Mouse (Mus musculus) midbrain, postnatal 0 days (tissue): Measurements from ENCODE around the gene Ccr1l1. TPM values are rescaled to one million over a fixed set of nuclear protein-coding genes. Genes with fewer than 3 reads are reported as not detected.
"Not testable (repeated sequence)": the region's sequence is repeated elsewhere in the genome, so short reads cannot be mapped to it uniquely, and the experiment has no call there.

Experiments
- ATAC-seq: fragments of 200-750 bp; cut with Nextera tagmentation; 2 replicates; pipeline ENCODE4 v1.8.0; 2017; ENCODE audit warnings: moderate number of reproducible peaks, mild to moderate bottlenecking, moderate TSS enrichment, moderate library complexity; ENCODE audit not compliant: low FRiP score
- DNase-seq: peaks from one replicate; pipeline ENCODE4 v3.0.0-alpha.2; 2015; ENCODE audit warnings: low spot score
- H3K27ac ChIP-seq: fragments of 300-500 bp; sonication (generic); 2 replicates; pipeline ENCODE4 v1.5.1; 2014; ENCODE audit warnings: low read depth, mild to moderate bottlenecking, low read length, mixed read lengths
- H3K27me3 ChIP-seq: fragments of 300-500 bp; sonication (generic); 2 replicates; pipeline ENCODE4 v1.6.1; 2014; ENCODE audit warnings: low read length, control low read depth, mixed read lengths; ENCODE audit not compliant: insufficient read depth
- H3K36me3 ChIP-seq: fragments of 300-500 bp; sonication (generic); 2 replicates; pipeline ENCODE4 v1.6.1; 2014; ENCODE audit warnings: low read length, control low read depth, mixed read lengths; ENCODE audit not compliant: insufficient read depth
- H3K4me1 ChIP-seq: fragments of 300-500 bp; sonication (generic); 2 replicates; pipeline ENCODE4 v1.6.1; 2014; ENCODE audit warnings: mild to moderate bottlenecking, control low read depth, antibody characterized with exemption, low read length, mixed read lengths; ENCODE audit not compliant: insufficient read depth
- H3K4me2 ChIP-seq: fragments of 300-500 bp; sonication (generic); 2 replicates; pipeline ENCODE4 v1.6.1; 2014; ENCODE audit warnings: low read depth, mild to moderate bottlenecking, low read length, mixed read lengths; ENCODE audit not compliant: poor library complexity, severe bottlenecking
- H3K4me3 ChIP-seq: fragments of 300-500 bp; sonication (generic); 2 replicates; pipeline ENCODE4 v1.5.1; 2014; ENCODE audit warnings: low read depth, mild to moderate bottlenecking, low read length, moderate library complexity
- H3K9ac ChIP-seq: fragments of 300-500 bp; sonication (generic); replicated peaks from 2 replicates; pipeline ENCODE4 v1.6.1; 2014; ENCODE audit warnings: mild to moderate bottlenecking, low read length, moderate library complexity, mixed read lengths; ENCODE audit not compliant: poor library complexity, severe bottlenecking
- H3K9me3 ChIP-seq: fragments of 300-500 bp; sonication (generic); 2 replicates; pipeline ENCODE4 v1.6.1; 2016; ENCODE audit warnings: low read length, control low read depth
- CTCF ChIP-seq: IDR thresholded peaks from 2 replicates; pipeline ENCODE4 v1.5.1; 2016; ENCODE audit warnings: antibody characterized with exemption, mild to moderate bottlenecking
- WGBS: fragments of 180-500 bp; shearing (Covaris S2); extraction: QIAGEN DNeasy Blood & Tissue Kit; methylation state at CpG from one replicate; pipeline ENCODE4 v1.1.7; 2014; 5-methylcytosine and 5-hydroxymethylcytosine counted together
- polyA plus RNA-seq: library from polyadenylated mRNA; unstranded; fragments of >200 nt; fragmentation: Nextera tagmentation; extraction: Ambion mirVana; gene quantifications from 2 replicates; pipeline ENCODE4 v1.2.1, GENCODE M21; 2015
- total RNA-seq: library from RNA; depleted of rRNA; stranded (reverse); fragments of >200 nt; gene quantifications from 2 replicates; pipeline ENCODE4 v1.2.3, GENCODE M21; 2014

The Ccr1l1 gene
- total and polyA plus RNA-seq, 2 experiments from 2014 or later: not detected

- no peak overlapping the region for H3K27ac ChIP-seq
- H3K4me3 ChIP-seq: no peak overlapping the region
- DNase-seq: no peak
- no peaks in the 10 kb centered on the region for H3K36me3 ChIP-seq
- no peaks in the 10 kb centered on the region for H3K4me1 ChIP-seq
- no peak for TF ChIP-seq CTCF
- no peak for ATAC-seq
- H3K9me3 ChIP-seq: no peaks in the 10 kb centered on the region
- no peak overlapping the region for H3K4me2 ChIP-seq
- H3K9ac ChIP-seq: no peak overlapping the region
- H3K27me3 ChIP-seq: no peaks in the 10 kb centered on the region
Measured at GRCm38 (mm10) chr9:123984943-123985342, 6.7 kb upstream of the Ccr1l1 start.

GRCm38 (mm10) chr9:123982720-123983119 is 4.5 kb upstream of the Ccr1l1 start:
- ATAC-seq (no peak), DNase-seq (no peak)
- Histone ChIP-seq H3K4me3 (no peak overlapping the region), H3K9me3 (no peaks in the 10 kb centered on the region), H3K9ac (no peak overlapping the region), H3K36me3 (no peaks in the 10 kb centered on the region), H3K27me3 (no peaks in the 10 kb centered on the region), H3K27ac (no peak overlapping the region), H3K4me1 (no peaks in the 10 kb centered on the region), H3K4me2 (no peak overlapping the region)
- TF ChIP-seq CTCF: no peak
- 93% methylated on average over 1 of the region's 1 CpGs for WGBS

DNA sequence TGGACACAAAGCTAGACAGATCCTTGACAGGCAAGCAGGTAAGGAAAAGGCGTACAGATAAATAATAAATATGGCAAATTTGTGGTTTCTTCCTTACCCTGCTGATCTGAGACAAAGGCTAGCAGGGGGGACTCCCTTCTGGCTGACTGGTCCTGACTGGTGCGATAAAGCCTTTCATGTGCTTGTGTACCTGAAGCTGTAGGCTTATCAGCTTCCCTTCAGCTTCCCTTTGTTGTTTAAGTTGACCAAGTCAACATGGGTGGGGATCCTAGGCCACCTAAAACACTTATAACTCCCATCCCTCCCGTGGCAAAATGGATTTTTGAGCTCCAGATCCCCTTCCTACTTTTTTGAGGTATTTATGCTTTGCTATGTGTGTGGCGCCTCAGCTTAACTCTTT is 3.7 kb upstream of the Ccr1l1 start:
- DNase-seq (no peak), ATAC-seq (no peak)
- no peaks in the 10 kb centered on the region for H3K4me1 ChIP-seq
- H3K36me3 ChIP-seq: no peaks in the 10 kb centered on the region
- WGBS: 70% methylated on average over 4 of the region's 4 CpGs
- H3K4me3 ChIP-seq: no peak overlapping the region
- H3K27ac ChIP-seq: no peak overlapping the region
- H3K9me3 ChIP-seq: no peaks in the 10 kb centered on the region
- no peaks in the 10 kb centered on the region for H3K27me3 ChIP-seq
- TF ChIP-seq CTCF: no peak
- no peak overlapping the region for H3K9ac ChIP-seq
- H3K4me2 ChIP-seq: no peak overlapping the region

- ATAC-seq, H3K4me2 ChIP-seq, H3K27me3 ChIP-seq, H3K4me1 ChIP-seq, H3K36me3 ChIP-seq, DNase-seq, H3K9ac ChIP-seq, H3K9me3 ChIP-seq, H3K4me3 ChIP-seq, H3K27ac ChIP-seq: not testable (repeated sequence)
- WGBS: no CpG with 5 or more reads among the region's 3 CpGs
Measured at GRCm38 (mm10) chr9:123980858-123981475, 2.8 kb upstream of the Ccr1l1 start.

DNA sequence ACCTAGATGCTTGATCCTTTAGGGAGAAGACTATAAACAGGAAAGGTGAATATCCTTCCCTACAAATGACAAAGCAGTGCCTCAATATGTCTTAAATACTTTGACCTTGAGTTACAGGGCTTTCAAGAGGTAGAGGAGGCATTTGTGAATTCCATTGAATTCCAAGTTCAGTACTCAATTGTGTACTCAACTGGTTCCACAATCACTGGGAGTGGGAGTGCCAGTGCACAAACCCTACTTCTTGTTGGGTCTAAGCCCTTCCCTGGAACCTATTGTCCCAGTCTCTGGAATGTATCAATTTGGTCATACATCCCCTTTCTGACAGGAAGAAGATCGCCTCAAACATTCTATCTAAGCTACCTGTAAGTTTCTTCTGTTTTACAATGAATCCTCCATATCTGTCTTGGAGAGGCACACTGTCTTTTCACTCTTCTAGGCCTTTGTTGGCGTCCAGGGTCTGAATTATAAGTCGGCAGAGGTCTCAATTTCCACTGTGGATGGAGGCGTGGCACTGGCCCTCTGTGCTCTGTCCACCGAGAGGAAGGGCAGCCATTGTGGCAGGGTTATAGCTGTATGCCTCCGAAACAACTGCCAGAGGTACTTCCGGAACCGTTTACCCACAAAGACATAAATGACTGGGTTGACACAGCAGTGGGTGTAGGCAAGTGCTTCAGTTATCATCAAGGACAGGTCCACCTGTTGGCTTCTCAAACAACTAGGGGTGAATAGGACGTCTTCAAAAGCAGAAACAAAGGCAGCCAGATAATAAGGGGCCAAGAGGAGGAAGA is 1.1 kb downstream of the Ccr1l1 start:
- Histone ChIP-seq H3K4me2 (no peak overlapping the region), H3K4me1 (no peaks in the 10 kb centered on the region), H3K27ac (no peak overlapping the region), H3K9ac (no peak overlapping the region), H3K9me3 (no peaks in the 10 kb centered on the region), H3K27me3 (no peaks in the 10 kb centered on the region), H3K36me3 (no peaks in the 10 kb centered on the region), H3K4me3 (no peak overlapping the region)
- no peak for TF ChIP-seq CTCF
- no peak for DNase-seq
- no peak for ATAC-seq
- 85% methylated on average over 9 of the region's 9 CpGs for WGBS

- no peak overlapping the region for H3K4me3 ChIP-seq
- H3K27ac ChIP-seq: no peak overlapping the region
- WGBS: 74% methylated on average over 2 of the region's 2 CpGs
- H3K36me3 ChIP-seq: no peaks in the 10 kb centered on the region
- no peaks in the 10 kb centered on the region for H3K4me1 ChIP-seq
- no peak for TF ChIP-seq CTCF
- H3K9me3 ChIP-seq: no peaks in the 10 kb centered on the region
- H3K9ac ChIP-seq: no peak overlapping the region
- no peak for ATAC-seq
- no peaks in the 10 kb centered on the region for H3K27me3 ChIP-seq
- no peak overlapping the region for H3K4me2 ChIP-seq
- DNase-seq: no peak
Measured at GRCm38 (mm10) chr9:123975630-123976029, 2.6 kb downstream of the Ccr1l1 start.
